Mouse (Mus musculus): ENCODE measurements around the gene Ankk1.

Gene Ankk1

DNA sequence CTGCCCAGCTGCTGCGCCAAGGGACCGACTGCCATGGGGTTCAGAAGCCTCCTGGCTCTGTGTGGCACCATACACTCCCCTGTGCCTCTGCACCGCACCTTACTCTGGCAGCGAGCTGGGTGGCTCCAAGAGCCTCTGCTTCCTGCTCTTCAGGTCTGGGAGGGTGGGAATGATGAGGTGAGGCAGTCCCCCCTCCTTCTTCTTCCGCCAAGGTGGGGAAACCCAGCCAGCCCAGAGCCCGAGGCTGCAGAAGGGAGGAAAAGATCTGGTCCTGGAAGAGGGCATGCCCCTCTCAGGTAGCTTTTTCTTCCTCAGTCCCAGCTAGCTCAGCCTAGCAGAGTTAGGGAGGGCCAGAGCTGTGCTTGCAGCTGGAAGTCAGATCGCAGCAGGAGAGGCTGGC is at the start of gene Ankk1:
Gene Ankk1 (minus strand): TSS at position 101 of the 400 bp plus-strand sequence.
- no peak for DNase-seq (ENCODE audit: low spot score in 2 of 2)

DNA sequence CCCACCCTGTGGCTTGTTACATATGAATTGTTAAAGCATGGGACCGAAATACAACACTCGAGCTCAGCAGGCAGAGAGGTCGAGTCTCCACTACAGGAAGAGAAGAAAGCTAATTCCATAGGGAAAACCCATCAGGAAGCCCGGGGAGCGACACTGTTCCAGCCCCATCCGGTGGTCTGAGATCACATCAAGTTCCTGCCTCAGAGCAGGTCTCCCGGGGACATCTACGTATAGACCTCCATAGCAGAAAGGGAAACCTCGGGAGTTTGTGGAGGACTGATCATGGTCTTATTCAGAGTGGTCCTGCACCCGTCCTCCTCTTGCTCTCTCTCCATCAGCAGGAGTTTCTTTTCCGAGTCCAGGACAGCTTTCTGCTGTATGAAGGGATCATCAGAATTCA is 45.3 kb upstream of the Ankk1 start:
- no peak for DNase-seq (ENCODE audit: low spot score in 2 of 2)

DNA sequence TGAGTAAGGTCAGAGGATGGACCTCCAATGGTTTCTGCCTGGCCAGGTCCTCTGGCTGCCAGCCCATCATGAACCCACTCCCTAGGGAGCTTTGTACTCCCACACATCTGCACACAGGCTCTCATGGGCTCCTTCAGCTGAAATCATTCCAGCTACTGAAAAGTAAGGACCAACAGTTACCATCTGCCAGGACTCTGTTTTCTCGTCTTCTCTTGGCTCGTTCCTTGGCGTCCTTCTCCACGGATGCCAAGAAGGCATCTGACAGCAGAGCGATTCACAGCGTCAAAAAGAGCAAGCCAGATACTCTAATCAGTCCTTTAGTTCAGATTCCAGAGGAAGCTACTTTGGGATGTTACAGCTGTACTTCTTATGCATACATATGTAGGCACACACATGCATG is 44.1 kb upstream of the Ankk1 start:
- DNase-seq (ENCODE audit: low spot score in 2 of 2), result no peak

DNA sequence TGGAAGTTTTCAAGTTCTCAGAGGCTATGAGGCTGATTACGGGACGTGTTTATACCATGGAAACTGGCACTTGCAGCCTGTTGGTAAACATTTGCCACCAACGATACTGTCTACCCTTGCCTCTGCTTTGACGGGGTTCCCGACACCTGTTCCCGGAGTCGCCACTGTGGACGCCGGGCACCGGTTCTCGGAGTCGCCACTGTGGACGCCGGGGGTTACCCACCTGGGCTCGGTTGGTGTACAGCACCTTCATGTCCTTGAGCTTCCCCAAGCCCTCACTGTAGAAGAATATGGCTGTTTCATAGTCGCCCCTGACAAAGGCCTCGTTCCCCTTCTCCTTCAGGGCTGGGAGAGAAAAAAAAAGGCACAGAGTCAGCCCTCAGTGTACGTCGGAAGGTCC is 43.2 kb upstream of the Ankk1 start:
- no peak for DNase-seq (ENCODE audit: low spot score in 2 of 2)

DNA sequence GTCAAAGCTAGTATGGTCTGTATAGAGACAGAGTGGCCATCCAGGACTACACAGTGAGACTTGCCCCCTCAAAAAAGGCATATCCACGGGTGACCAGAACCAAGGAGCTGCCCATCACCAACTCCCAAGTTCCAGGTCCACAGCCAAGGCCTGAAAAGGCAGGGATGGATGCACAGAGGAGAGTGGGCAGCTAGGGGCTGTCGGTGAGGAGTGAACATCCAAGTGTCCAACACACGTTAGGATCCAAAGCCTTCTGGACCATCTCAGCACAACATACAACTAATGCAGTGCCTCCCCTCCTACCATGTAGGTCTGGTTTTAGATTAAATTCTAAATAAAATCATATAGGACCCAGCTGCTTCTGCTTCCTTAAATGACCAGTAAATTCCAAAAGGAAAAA is 29.3 kb upstream of the Ankk1 start:
- no peak for DNase-seq (ENCODE audit: low spot score in 2 of 2)

DNA sequence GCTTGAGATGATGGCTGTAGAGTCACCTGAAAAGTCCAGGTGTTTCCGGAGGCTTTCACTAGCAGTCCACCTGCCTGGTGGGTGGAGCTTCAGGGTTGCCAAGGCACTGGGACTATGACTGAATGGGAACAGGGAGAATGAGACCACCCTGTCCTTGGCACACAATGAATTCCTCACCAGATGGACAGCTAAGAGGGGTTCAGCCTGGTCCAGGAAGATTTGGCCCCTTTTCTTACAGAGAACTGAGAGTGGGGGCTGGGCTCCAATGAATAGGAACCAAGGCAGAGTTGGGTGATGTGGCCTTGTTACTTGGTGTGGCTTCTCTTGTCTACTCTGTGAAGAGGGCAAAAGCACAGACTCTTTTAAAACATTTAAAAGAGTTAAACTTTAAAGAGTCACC is 25.6 kb upstream of the Ankk1 start:
- no peak for DNase-seq (ENCODE audit: low spot score in 2 of 2)

DNA sequence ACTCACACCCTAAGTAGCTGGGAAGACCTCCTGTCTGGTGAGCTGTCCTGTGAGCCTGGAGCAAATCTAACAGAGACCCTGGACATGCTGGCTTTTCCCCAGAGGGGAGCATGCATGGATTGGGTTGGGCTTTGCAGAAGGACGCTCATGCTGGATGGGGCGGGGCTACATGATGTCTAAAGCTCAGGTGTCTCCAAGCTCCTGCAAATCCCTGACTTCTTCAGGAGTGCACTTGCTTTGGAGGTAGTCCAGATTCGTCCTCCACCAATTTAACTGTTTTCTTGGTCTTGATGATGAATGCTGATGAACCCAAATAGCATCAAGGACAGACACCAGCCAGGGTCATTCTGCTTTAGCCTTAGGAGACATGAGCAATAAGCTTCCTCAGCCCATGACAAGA is 23.7 kb upstream of the Ankk1 start:
- DNase-seq (ENCODE audit: low spot score in 2 of 2), result no peak

DNA sequence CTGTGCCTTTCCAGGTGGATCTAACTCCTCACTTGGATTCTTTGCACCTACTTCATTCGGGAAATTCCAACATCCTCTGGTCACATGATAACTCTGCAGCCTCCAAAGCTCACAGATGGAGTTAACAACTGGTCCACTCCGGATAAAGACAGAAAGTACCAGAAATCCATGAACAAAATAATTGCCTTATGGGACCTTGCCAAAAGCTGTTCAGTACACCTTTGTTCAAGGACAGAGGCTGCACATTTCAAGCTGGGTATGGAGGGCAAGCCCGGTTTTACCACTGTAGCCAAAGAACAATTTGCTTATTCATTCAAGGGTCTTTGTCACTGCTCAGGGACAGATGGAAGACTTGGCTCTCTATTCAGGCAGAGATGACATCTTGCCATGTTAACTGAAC is 15.8 kb upstream of the Ankk1 start:
- peak in 1 of 2 experiments; percentile 5 for DNase-seq (ENCODE audit: low spot score in 2 of 2)

DNA sequence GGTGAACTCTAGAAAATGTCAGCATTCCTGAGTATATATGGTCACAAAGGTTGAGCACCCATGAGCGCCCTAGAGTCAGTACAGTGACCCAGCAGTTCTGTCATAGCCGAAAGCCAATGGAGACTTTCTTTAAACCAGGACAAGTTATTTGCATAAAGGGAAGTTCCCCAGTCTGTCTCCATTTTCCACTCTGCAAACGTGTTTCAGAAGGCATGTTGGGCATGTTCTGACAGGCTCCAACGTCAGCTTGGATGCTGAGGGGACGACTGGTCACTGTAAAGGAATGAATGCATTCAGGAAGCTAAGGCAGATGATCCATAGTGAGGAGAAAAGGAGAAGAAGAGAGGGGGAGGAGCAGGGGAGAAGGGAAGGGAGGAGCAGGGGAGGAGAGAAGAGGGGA is 657 bp upstream of the Ankk1 start:
- DNase-seq (ENCODE audit: low spot score in 2 of 2), result no peak

DNA sequence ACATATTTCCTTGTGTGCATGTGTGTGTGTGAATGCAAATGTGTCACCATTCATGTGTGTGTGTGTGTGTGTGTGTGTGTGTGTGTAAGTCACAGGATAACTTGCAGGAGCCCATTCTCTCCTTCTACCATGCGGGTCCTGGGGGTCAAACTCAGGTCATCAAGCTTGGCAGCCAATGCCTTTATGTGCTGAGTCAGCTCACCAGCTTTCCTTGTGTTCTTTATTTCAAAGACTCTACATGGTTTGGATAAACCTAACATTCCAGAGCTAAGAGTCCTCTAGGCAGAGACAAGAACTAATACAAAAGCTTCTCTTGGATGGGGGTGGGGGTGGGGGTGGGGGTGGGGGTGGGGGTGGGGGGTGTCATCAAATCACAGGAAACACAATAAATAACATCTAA is 1.2 kb downstream of the Ankk1 start:
- DNase-seq (ENCODE audit: low spot score in 2 of 2), result no peak

DNA sequence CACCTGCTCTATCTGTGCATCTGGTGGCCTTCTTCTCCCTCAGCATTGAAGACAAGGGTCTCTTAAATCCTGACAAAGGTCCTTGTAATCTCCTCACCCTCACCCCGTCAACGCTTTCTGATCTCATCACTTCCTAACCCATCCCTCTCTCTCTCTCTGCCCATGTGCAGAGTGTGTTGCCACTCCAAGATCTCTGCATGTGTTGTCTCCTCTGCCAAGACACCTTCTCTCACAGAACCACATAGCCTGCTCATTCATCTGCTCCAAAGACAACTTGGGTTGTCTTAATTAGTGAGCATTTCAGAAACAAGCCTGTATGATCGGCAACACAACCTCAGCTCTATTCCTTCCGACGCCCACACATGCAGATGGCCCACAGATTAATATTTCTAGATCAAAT is 3.0 kb downstream of the Ankk1 start:
- no peak for DNase-seq (ENCODE audit: low spot score in 2 of 2)

DNA sequence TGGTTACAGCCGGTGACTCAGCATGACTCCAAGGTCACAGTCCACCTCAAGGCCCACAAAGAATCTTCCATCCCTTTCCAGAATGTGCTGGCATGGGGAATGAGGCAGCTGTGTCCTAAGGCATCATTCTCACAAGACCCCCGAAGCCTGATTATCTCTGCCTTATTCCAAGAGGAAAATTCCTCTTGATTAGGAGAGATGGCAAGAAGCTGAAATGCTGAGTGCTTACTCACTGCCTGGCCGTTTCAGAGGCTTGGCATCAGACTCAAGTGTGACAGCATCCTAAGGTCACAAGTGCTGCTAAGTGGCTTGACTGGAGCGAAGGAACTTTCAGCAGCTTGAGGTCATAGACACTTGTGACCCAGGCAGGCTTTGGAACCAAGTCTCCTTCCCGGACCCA is 16.2 kb downstream of the Ankk1 start:
- DNase-seq (ENCODE audit: low spot score in 2 of 2), result no peak

DNA sequence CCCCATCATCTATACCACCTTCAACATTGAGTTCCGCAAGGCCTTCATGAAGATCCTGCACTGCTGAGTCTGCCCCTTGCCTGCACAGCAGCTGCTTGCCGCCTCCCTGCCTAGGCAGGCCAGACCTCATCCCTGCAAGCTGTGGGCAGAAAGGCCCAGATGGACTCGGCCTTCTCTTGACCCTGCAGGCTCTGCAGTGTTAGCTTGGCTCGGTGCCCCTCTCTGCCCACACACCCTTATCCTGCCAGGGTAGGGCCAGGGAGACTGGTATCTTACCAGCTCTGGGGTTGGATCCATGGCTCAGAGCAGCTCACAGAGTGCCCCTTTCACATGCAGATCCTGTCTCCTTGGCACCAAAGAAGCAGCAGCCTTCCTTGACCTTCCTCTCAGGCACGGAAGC is 19.8 kb downstream of the Ankk1 start:
- DNase-seq (ENCODE audit: low spot score in 2 of 2), result no peak

DNA sequence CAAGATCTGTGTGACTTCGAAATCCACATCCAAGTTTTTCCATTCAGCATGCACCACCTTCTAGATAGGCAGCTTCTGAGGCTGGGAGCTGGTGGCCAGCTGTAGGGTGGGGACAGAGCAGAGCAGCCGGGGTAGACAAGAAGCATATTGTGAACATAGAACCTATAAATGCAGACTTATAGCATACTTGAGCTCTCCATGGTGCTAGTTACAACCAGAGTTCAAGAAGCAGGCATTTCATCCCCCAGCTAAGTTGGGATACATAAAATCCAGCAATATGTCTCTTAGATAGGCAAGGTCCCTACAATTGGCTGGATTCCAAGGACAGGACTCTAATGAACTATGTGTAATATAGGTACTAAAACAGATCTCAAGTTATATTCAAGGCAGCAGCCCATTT is 23.1 kb downstream of the Ankk1 start:
- no peak for DNase-seq (ENCODE audit: low spot score in 2 of 2)

DNA sequence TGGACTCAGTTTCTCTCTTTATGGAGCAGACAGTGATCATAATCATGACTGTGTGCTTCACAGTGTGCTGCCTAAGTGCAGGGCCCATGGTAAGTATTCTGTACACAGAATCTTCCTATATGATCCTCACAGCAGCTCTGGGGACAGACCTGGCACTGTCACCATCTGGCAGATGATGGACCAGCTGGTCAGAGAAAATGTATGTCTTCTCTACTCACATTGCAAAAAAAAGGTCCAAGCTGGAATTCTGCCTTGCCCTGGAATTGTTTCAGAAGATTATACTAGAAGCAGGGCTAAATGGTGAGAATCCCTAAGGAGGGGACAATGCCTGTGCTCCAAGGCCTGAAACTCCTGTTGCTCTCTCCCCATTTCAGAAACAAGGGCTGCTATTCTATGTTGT is 30.8 kb downstream of the Ankk1 start:
- DNase-seq (ENCODE audit: low spot score in 2 of 2), result peak in 1 of 2 experiments; percentile 30

DNA sequence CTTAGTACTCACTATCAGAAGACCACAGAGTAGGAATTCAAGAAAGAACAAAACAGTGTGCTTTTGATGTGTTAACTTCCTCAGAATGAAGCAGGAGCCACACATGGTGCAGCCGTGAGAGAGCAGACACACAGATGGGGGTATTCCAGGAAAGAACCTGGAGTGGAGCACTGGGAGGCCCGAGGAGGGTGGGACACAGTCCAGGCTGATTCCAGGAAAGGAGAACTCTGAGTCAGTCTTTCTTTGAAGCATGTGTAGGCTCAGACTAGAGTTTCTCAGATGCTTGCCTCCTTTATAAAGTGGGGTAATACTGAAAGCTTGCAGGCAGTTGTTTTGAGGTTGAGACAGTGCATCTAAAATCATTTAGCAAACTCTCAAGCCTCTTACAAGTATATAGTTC is 34.6 kb downstream of the Ankk1 start:
- peak in 1 of 2 experiments; percentile 10 for DNase-seq (ENCODE audit: low spot score in 2 of 2)

DNA sequence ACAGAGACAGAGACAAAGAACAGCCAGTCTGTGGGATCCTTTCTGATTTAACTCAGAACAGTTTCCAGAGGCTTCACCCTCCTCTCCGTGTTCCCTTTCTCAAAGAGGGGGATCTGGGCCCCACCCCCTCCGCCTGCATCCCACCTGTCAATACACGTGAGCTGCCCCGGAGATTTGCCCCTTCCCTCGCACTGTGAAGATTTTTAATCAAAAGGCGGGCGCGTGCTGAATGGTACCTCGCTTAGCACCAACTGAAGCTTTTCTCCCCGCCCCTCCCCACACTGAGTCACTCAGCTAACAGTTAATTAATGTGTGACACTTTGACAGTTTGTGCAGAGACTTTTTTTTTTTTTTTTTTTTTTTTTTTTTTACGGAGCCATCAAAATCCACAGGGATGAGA is 40.7 kb downstream of the Ankk1 start:
- peak in 1 of 2 experiments; percentile 28 for DNase-seq (ENCODE audit: low spot score in 2 of 2)

DNA sequence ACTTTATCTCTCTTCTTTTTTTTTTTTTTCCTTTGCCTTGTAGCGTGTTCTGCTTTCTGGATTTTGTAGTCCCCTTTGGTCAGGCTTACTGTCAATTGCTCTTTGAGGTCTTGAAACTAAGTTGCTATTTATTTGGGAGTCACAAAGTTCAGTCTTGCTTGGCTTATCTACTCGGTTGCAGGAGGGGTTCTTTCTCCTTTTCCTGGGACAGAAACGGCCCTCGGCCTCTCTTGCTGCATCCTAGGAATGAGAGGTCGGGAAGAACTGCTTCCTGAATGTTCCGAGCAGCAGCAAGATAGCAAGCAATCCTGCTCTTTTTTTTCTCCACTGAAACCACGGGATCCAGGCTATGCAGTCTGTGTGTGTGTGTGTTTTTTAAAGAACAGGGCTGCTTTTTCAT is 41.5 kb downstream of the Ankk1 start:
- DNase-seq (ENCODE audit: low spot score in 2 of 2), result no peak

DNA sequence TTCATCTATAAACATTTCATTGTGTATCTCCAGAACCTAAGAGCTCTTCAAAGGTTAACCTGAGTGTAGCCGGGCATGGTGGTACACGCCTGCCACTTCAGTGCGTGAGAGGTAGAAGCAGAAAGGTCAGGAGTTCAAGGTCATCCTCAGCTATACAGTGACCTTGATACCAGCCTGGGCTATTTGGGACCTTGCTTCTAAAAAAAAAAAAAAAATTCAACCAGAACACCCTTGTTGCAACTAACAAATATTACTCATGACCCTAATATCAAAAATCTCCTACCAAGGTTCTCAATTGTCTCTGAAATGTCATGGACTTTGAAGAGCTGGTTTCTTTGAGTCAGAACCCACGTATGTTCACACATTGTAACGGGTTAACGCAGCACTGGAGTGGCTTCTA is 42.0 kb downstream of the Ankk1 start:
- DNase-seq (ENCODE audit: low spot score in 2 of 2), result no peak

DNA sequence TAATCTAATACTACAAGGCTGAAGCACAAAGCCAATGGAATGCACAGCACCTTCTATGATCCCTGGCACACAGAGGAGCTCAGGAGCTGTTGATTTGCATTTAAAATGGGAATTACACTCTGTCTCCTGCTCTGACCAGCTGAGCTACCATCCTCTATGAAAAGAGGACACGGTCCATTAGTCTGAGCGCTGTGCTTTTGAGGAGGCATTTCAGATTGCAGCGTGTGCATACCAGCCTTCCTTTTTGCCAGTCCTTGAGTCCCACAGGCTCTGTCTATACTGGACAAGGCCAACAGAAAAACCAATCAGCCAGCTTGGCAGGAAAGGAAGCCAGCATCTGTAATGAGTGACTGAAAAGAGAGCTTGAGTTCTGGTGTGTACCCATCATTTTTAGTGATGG is 42.8 kb downstream of the Ankk1 start:
- no peak for DNase-seq (ENCODE audit: low spot score in 2 of 2)

DNA sequence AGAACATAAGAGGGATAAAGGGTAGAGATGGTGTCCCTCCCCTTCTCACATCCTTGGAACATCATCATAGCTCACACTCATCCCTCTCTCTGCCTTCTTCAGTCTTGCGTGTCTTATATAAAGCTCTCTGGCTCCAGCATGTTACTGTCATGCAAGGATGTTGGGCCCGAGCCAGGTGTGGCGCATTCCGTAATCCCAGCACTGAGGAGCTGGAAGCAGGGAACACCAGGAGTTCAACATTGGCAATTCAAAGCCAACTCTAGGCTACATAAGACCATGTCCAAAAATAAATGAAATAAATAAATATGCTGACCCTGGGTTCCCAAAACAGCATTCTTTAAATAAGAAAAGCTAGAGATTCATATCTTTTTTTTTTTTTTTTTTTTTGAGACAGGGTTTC is 46.9 kb downstream of the Ankk1 start:
- no peak for DNase-seq (ENCODE audit: low spot score in 2 of 2)

DNA sequence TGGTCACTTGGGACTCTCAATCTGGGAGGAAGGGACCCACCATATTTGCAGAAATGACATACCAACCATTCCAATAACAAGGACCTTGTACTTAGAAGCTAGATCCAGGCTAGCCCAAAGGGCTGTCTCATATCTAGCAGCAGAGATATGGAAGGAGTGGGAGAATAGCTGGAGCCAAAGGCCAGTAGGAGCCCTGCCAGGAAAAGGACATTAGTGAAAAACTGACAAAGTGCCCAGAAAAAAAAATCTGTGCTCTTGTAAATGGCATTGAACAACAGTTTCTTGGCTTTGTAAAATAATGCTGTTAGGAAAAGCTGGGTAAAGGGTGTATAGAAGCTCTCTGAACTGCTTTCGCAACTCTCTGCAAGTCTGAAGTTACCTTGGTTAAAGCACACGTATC is 52.9 kb downstream of the Ankk1 start:
- DNase-seq (ENCODE audit: low spot score in 2 of 2), result no peak

DNA sequence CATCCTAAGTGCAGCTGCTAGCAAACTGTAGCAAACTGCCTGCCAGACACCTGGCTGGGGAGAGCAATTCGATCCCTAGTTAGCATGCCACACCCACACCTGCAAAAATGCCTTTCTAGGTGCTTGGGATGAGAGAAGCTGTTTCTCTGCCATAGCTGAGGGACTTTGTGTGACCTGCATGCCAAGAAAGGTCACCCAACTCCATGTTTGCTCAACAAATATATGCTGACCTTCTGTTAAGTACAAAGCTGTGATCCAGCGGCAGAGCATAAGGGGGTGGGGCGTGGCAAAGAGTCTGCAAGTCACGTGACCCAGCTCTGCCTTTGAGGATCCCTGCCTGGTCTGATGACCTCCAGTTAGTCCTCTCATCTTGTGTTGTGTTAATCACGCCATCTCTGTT is 61.1 kb downstream of the Ankk1 start:
- DNase-seq (ENCODE audit: low spot score in 2 of 2), result no peak

Data from left cerebral cortex, adult 9 months (tissue).